Mouse (Mus musculus): ENCODE results near the gene Jakmip3. TPM values are rescaled to one million over a fixed set of nuclear protein-coding genes. Genes with fewer than 3 reads are reported as not detected.

Gene Jakmip3
- total RNA-seq, 2 experiments from 2014 or later = 0.14 to 0.53 TPM

DNA sequence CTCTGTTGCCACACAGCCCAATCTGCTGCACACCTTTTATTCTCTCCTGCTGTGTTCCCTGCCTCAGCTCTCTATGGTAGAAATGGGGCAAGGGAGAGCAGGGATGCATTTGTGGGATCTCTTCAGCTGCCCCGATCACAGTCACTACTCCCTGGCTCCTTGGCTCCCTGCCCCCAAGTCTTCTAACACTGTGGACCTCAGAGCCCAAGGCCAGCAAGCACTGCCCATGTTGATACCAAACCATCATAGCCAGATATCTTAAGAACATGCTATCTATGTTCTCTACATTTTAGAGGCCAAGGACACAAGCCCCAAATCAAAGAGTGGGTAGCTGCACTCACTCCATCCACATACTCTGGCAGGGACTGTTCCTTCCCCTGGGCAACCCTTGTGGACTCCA, 80.8 kb downstream of the Jakmip3 start:
- DNase-seq = no peak
- intact Hi-C loops (cut with DNase I) = no loop called here

DNA sequence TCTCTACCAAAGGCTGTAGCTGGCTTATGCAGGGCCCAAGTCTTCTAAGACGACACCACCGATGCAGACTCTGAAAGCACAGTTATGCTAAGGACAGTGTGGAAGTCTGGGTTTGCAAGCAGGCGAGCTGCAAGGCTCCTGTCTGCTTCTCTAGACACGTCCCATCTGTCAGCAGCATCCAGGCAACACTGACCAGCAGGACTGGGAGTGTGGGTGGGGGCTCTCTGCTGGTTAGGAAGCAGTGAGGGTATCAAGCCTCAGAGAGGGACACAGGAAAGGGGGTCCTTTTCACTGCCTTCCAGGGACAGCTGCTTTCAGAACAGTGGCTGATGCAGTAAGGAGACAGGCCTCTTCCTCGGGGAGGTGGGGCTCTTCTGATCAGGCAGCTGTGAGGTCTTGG, 86.6 kb downstream of the Jakmip3 start:
- DNase-seq = no peak
- intact Hi-C loops (cut with DNase I) = no loop called here

DNA sequence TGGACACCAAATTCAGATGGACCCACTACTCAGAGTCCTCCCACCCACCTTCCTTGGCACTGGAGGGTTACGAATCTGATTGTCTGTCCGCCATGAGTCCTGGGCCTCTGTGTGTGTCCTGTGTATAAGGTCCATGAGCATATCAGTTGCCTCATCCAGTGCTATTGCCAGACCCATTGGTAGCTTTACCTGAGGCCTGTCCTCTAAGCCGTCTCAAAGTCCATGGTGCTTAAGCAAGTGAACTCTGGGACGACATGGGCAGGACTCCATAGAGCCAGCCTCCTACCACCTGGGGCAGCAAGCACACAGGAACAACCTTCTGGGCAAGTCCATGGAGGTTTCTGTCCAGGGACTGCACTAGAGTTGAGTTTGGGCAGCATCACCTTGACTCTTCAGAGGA, 90.7 kb downstream of the Jakmip3 start:
- DNase-seq = no peak
- intact Hi-C loops (cut with DNase I) = no loop called here

DNA sequence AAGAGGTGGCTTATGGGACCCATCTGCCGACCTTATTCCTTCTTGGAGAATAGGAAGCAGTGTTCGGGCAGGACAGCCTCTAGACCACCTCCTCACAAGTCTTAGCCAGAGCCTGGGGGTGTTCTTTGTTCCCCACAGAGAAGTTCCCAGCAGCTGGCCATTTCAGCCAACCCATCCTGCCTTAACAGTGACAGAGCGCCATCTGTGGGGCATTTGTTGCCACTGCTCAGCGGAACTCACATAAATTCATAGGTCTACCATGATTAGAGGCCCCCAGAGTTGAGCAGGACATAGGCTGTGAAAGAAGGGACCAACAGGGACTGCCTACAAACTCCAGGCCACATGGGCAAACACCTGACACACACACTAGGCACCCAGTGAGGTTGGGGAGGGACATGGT, 122.9 kb downstream of the Jakmip3 start:
- intact Hi-C loops (cut with DNase I) = no loop called here
- no peak for DNase-seq

DNA sequence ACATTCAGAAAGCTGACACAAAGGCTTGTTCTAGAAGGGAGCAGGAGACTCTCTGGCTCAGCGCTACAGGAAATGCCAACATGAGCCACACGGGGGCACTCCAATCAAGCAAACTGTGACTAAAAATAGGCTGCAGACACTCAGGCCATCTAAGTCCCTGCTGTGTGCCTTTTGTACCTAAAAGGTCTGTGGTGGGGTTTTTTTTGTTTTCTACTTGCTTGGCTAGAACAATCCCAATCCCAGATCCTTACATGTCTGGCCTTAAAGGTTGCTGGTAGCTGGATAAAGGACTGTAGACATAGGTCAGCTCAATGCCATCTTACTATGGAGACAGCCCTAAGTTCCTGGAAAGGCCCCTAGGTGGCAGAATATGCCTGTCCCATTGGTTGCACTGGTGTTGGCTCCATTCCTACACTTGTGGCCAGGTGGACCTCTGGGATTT, 127.7 kb downstream of the Jakmip3 start:
- DNase-seq = peak; percentile 58 to 74
- intact Hi-C loops (cut with DNase I) = no loop called here

DNA sequence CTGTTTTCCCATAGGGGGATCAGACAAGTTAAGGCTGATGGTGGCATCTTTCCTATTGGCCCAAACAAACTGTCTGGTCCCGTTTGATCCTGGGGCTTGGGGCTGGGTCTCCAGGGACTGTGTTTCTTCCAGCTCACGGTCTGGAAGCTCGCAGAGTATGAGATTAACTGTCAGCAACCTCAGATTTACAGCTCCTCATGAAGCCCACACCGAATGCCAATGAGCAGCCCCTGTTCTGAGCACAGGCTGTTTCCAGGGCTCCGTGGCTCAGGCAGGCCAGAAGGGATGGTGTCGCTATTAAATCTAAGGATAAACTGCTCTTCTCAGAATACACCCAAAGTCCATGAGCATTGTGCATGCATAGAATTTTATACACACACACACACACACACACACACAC, 133.7 kb downstream of the Jakmip3 start:
- no peak for DNase-seq
- intact Hi-C loops (cut with DNase I) = no loop called here

DNA sequence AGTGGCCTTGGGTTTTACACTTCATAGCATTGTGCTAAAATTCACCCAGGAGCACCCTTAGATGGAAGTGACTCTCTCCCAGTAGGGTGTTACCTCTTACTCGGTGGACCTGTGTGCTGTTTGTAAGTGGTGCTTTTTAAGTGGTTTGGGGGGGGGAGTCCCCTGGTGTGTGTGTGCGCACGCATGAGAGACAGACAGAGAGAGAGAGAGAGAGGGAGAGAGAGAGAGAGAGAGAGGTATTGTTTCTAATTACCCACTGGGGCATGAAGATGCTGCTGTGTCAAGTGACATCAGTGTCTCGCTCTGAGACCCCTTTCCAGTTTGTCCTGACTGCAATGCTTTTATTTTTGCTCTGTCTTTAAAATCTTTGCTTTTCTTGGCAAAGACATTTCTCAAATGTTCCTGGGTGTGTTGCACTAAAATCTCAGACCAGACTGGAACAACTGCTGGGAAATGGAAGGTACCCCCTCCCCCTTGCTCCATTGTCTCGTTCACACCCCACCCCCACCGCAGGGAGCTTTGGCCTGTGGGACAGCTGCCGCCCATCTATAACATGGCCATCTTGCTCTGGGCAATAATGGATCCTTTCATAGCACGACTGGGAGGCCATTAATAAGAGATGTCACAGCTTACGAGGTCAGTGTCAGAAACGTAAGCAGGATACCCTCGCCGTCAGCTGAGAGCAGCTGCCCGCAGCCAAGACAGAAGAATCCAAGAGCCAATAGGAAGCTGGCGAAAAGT, 134.7 kb downstream of the Jakmip3 start:
- DNase-seq = no peak
- intact Hi-C loops (cut with DNase I) = no loop called here

DNA sequence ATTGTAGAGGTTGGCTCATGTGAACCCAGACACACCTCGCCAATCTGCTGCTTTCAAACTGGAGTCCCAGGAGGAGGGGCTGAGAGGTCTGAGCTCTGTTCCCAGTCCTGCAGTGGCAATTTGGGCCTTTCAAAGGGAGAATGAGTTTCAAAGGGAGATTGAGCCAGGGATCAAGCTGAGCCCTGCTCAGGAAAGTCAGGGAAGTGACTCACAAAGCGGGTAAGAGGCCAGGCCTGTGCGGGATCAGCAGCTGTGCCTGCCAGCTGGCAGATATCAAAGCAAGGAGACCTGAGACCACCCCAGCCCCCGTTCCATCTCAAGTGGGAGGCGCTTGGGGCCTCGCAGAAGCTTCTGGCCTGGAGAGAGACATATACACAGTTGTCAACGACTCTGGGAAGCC, 136.8 kb downstream of the Jakmip3 start:
- intact Hi-C loops (cut with DNase I) = no loop called here
- no peak for DNase-seq

DNA sequence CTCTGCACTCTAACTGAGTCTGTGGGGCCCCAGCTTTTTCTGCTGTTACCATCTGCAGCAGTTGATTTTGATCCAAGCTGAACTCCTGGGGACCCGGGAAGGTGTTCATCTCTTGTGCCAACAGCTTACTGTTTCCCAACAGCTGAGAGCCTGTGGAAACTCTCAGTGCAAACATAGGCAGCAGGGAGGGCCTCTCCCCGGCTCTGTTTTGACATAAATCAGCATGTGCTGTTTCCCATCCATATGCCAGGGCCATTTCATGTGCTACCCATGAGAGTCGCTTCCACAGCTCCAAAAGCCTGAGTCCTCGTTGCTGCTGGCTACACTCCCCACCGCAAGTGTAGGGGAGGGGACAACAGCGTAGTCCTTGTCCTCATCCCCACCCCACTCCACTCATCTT, 137.7 kb downstream of the Jakmip3 start:
- no peak for DNase-seq

DNA sequence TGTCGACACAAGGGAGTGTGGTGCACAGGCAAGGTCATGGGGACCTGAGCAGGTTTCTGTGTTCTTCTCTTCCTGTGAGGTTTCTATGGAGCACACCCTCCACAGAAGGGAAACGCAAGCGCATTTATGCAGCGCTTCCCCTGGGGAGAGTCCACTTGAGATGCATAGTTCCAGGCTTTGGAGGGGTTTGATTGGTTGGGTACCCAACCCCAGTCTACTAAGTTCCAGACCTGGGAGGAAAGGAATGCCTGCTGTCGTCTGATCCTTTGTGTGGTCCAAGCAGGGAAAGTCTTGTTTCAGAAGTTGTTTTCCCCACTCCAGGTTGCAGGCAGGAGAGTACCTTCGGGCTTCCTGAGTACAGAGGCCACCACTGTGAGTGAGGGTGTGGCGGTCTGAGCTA, 138.6 kb downstream of the Jakmip3 start:
- DNase-seq = no peak
- intact Hi-C loops (cut with DNase I) = no loop called here

More for the DNA sequence above, 137.7 kb downstream of the Jakmip3 start:
- intact Hi-C loops (cut with DNase I) = no loop called here

DNA sequence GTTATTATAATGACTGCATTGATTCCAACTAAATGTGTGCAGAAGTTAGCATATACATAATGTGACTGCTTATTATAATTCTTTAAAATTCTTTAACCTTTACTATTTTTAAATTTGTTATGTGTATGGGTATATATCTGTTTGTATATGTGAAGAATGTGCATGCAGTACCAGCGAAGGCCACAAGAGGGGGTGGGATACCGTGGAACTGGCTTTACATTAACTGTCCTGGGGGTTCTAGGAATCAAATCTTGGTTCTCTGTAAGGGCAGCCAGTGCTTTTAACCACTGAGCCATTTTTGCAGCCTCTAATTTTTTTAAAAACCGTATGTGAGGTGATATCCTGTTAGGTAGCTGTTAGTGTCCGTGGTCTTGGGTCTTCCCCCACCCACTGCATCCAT, 140.2 kb downstream of the Jakmip3 start:
- intact Hi-C loops (cut with DNase I) = no loop called here
- DNase-seq = no peak

DNA sequence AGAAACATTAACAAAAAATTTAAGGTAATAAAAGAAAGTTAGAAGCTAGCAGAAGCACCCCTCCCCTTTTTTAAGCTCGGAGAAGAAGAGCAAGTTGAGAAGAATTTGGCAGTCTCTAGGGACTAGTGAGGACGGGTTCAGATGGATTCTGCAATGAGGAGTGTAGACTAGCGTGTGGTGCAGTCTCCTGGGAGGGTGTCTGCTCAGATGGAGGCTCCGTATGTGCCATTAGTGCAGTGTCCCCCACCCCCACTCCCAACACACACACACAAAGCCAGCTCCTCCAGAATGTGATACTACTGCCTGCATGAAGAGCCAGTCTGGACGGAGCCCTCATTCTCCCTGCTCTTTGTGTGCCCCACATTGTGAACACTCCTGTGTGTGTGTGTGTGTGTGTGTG, 140.6 kb downstream of the Jakmip3 start:
- no peak for DNase-seq
- intact Hi-C loops (cut with DNase I) = no loop called here

DNA sequence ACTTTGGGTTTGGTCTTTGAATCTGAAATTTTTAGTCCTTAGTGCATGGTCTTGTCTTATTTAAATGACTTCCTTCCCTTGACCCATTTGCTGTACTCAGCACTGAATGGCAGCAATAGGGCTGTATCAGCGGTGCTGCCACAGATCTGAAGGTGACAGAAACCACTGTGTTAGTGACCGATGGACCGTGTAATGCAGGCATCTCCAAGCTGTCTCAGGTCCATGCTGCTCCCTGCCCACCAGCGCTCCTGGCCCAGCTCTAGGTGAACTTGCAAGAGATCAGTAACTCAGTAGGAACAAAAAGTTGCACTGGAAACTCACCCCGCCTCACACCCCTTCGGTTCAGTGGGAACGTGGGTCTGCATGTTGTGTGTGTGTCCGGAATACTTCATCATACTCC, 141.8 kb downstream of the Jakmip3 start:
- intact Hi-C loops (cut with DNase I) = no loop called here
- no peak for DNase-seq

DNA sequence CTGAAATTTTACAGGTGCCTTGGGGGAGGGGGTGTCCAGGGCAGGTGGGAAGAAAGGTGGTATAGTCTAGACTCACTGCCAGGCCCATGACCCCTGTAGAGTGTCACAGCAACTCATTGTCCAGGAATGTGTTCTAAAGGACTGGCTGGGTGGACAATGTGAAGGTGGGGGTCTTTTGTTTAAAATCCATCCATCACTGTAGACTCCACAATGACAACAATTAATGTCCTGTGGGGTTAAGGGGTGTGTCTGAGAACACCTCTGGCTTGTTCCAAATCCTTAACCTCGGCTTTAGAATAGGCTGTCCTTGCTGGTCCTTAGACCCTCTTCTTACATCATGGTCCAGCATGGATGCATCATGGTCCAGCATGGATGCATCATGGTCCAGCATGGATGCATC, 143.8 kb downstream of the Jakmip3 start:
- DNase-seq = no peak
- intact Hi-C loops (cut with DNase I) = no loop called here

DNA sequence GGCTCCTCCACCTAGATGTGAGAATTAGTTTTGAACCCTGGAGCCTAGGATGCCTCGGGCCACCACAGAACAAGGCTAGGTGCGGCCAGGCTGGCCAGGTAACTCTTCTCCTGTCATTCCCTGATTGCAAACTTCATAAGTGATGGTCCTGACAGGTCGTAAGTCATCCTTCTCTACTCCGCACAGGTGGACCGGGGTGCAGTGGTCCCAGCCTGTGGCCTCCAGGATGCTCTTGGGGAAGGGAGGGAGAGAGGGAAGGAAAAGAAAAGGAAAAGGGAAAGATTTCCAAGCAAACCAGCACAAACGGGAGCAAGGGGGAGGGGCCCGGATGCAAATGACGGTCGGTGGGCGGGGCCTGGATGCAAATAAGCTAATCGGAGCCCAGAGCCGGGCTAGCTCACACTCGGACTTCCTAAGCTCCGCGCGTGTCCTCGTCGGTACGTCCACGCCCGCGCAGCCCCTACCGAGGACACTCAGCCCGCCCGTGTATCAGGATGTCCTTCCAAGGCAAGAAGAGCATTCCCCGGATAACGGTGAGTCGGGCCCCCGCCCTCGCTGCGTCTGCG, 145.2 kb downstream of the Jakmip3 start, which contains the start of gene Dpysl4:
Gene Dpysl4, plus strand, starts transcription at position 373 of the 566 bp plus-strand sequence.
- peak in 1 of 2 experiments; percentile 47 for DNase-seq
- intact Hi-C loops (cut with DNase I) = no loop called here

DNA sequence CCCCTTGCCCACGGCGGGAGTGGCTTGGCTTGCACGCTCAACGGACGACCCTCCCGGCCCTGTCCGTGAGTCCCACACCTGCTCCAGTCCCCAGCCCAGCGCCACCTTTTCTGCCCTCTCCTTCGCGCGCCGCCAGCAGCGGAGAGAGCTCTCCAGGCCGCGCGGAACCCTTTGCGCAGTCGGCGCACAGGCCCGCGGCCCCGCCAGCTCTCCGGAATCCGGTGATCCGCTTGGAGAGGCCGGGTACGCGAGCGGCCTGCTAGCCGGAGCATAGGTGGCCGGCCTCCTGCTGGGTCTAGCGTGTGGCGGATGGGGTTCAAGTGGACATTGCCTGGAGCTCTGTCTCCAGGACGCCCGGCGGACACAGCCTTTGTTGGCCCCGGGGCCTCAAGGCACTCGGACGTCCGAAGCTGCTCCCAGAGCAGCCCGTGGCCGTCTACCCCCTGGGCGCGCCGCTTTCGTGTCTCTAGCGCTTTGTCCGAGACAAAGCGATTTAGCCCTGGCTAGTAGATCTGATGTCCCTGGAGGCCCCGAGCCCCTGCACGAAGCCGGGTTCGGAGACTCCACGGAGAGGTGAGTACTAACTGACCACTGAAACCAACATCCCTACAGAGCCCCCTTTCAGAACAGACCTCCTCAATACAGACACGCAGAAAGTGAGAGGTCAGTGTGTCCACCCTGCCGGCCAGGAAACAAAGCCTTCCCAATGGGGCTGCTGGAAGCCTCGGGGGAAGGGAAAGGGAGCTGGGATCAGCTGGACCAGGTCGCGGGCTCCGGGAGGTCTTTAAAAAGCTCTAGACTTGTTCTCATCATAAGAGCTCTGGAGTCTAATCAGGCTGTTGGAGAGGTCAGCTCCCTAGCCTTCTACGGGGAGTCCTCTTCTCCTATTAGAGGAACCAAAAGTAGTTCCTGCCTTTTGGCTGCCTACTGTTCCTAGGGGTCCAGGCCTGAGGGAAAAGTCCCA, 145.9 kb downstream of the Jakmip3 start:
- intact Hi-C loops (cut with DNase I) = no loop called here
- peak; percentile 20 to 40 for DNase-seq

DNA sequence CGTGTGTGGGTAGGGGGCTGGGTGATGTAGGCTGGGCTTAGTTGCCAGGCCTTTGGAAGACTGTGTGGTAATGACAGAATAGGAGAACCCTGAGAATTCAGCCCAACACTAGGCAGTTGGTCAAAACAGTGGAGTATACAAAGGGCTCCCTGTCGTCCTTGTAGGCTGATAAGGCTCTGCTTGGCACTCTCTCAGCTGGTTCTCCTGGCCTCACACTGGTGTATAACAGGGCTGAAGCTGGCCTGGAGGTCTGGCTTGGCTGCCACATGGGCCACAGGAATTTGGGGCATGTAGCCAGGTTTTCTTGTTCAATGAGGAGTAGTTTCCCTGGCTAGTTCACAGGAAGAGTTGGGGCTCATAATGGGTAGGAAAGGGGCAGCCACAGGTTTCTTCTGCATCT, 147.3 kb downstream of the Jakmip3 start:
- intact Hi-C loops (cut with DNase I) = no loop called here
- DNase-seq = peak; percentile 27 to 29

DNA sequence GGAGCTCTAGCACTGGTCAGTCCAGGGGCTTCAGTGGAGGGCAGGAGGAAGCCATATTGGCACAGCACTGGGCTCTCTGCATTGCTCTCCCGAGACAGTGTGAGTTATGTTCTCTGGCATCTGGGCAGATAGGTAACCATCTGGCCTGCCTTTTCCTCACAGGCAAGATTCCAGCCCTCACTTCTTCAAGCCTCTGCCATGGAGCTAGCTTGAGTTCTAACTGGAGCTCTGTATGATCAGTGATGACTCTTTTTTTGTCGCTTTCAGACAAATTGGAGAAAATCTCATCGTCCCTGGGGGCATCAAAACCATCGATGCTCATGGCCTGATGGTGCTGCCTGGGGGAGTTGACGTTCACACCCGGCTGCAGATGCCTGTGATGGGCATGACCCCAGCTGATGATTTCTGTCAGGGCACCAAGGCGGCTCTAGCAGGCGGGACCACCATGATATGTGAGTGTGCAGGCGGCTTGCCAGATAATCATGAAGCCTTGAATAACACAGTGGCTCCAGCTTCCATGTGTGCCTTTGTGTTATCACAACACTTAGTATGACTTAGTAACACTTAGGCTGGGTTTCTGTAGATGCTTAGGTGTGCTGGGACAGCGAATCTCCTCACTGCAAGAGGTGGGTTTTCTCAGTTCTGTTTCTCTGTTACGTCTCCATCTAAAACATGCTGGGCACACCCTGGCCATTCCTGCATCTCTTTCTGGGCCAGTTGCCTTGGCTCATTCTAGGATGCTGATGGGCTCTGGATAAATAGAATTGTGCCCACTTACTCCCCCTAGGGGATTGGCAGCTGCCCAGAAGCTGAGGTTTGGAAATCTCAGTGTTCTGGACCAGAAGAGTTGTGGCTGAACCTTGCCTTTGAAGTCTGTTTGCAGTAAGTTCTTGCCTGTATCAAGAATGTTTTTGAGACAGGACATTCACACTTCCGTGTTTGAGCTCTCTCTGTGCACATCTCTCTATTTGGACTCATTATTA, 149.7 kb downstream of the Jakmip3 start:
- intact Hi-C loops (cut with DNase I) = no loop called here
- no peak for DNase-seq

DNA sequence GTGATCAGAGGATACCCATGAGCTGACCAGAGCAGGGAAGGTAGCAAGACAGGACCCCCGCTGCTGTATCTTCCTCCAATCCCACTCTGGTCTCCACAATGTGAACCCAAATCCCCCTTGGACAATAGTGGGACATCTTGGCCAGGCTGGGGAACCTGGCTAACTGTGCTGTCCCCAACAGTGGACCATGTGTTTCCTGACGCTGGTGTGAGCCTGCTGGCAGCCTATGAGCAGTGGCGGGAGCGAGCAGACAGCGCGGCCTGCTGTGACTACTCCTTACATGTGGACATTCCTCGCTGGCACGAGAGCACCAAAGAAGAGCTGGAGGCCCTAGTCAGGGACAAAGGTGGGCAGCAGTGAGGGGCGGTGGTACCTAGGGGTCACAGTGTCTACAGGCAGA, 151.2 kb downstream of the Jakmip3 start:
- no peak for DNase-seq
- intact Hi-C loops (cut with DNase I) = no loop called here

DNA sequence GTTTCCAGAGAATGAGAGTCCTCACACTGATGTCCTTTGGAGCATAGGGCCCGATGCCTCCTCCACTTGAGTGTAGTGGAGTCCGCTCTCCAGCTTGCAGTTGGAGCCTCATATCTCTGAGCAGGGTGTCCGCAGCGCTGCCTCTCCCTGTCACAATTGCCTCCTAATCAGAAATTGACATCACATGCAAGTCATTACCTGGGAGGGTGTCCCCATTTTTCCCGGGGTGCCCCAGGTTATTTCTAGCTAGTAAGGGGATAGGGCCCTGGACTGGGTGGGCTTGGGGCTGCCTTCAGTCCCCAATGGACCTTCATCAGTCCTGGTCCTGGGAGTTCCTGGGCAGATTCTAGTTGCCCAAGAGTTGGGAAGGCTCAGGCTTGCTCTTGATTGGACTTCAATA, 152.1 kb downstream of the Jakmip3 start:
- intact Hi-C loops (cut with DNase I) = no loop called here

More for the DNA sequence above, 152.1 kb downstream of the Jakmip3 start:
- DNase-seq = no peak

Data from heart, postnatal 36 days (tissue).